Mouse (Mus musculus) skeletal muscle tissue, adult 2 months (tissue): ENCODE data around the gene Ran.

ENCODE experiments used
- DNase-seq: peaks from one replicate; pipeline ENCODE4 v3.0.0-alpha.2; 2012; ENCODE audit warnings: low read depth, low spot score

Ran gene

DNA sequence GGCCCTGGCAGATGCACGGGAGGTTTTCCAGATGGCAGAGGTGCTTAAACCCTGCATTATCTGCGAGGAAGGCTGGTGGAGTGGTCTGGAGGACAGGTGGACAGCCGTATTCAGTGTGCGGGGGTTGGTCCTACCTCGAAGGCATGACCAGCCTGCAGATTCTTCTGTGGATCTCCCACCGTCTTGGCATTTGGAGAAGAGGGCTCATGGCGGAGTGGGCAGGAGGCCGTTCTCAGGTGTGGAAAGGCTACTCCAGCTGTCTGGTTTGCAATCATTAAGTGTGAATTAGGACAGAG, 43.9 kb downstream of the Ran start:
- no peak for DNase-seq

DNA sequence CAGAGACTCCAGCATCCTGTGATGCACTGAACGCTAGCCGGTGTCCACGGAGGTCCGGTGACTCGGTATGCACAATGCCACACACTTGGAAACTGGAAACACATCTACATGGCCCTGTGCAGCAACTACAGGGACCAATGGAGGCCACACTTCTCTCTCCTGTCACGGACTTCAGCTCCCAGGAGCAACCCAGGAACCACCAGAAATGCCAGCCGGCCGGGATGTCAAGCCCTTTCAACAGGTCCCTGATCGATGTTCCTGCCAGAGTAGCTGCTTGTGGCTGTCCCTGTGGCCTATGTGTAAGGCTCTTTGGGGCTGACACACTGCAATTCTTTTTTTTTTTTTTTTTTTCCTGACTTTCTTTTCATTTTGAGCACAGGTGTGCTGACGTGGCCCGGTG, 44.3 kb downstream of the Ran start:
- no peak for DNase-seq

DNA sequence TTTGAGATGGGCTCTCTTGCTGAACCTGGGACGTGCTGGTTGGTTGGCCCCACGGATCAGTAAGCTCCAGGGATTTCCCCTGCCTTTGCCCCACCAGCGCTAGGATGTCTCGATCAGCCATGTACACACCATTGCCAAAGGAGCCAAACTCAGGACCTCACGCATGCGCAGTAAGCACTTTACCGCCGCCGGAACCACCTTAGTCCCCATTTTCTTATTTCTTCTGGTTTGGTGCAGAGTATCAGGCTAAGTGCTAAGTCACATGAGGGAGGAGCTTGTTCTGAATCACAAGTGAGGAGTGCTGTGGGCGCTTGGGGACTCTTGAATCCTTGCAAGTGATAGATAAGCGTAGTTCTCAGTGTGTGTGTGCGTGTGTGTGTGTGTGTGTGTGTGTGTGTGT, 45.4 kb downstream of the Ran start:
- no peak for DNase-seq

DNA sequence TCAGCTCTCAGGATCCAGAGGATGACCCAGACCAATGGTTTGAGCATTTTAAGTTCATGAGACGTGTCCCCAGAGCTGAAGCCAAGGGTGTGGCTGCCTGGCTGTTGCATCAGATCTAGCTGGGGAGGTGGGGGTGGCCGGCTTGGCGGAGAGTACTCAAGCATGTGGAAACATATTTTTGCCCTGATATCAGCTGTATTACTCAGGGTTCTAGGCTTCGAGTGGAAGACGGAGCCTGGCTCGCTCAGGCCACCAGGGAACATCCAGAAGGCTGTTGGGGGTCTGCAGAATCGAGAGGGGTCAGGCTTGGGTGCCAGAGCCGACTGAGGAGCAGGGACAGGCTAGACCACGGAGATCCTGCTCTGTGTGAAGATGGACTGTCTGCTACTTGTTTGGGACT, 46.1 kb downstream of the Ran start:
- DNase-seq, result peak; percentile 79

DNA sequence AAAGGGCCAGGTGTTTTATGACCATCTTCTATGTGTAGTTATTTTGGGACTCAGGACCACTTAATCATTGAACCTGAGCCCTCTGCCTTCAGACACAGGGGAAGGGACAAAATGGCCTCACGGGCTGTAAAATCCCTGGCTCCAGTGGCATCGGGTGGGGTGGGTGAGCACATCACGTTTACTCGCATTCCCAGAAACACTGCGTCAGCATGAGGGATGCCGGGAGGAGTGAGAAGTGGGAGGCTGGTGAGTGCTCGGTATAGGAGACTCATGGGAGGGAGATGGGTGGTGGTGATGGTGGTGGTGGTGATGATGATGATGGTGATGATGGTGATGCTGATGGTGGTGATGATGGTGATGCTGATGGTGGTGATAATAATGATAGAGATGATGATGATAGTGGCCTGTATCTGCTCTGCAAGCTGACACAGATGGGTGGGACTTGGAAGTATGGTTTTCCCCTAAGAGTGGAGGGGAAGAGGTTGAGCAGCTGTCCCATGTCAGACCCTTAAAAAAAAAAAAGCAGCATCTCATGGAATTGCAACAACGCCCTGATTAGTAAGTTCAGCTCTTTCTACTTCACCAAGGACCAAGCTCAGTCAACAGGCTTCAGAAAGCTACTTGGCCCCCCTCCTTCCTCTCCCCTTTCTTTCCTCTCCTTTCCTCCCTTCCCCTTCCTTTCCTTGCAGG, 46.8 kb downstream of the Ran start:
- no peak for DNase-seq

DNA sequence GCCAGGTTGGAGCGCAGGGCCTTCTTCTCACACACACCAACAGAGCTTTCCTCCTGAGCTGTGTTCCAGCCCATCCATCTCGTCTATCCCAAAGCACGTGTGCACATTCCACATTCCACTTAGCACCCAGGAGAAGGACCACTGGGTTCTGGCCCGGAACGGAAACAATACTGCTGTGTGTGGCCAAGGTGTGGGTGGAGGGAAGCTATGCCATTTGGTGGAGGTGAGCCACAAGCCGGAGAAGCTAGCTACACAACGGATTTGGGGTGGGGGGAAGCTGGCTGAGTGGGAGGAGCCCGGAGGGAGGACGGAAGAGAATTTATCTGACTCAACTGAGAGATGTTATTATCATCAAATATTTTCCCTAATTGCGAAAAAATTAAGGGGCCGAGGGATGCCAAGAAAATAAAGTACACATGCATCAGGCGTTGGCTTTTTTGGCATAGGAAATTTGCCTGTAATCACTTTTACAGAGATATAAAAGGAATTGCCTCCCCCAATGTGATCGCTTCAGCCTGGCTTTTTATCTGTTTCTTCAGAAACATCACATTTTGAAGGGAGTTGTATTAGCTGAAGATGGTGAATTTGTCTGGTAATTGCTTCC, 47.5 kb downstream of the Ran start:
- DNase-seq, result no peak

DNA sequence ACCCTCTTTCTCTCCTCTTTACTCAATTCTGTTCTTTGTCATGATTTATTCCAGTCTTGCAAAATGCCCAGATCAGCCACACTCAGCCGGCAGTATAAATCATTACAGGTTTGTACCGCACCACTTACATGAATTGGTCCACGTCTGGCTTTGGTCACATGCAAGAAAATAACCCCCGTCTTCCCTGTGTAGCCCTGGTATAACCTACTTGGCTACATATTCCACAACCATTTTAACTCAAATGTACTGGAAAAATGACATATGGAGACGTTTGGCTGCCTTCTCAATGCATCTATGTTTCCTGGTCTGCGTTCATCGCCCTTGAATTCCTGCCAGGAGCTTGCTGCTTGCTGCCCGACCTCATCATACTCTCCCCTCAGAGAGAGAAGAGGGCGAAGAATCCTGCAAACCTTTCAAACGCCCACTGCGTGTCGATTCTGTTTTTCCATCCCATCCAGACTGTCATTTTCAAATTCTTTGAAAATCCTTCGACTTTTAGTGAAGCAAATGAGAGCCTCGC, 52.0 kb downstream of the Ran start:
- no peak for DNase-seq

DNA sequence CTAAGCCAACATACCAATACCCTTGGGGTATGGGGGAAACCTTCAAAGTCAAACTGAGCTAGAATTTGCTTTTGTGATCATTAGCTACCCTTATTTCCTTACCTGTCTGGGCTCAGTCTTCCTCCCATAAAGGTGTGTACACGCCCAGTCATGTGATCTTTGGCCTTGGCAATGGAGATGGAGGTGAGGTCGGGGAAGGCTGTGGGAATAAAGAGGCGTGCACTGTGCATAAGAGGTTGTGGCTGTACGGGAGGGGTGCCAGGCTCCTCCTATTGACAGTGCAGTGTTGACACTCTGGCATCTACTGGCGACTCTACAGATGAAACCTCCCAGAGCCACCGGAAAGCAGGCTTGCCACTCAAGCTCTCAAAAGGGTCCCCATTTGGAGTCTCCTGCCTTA, 53.5 kb downstream of the Ran start:
- DNase-seq, result no peak
